Mouse (Mus musculus) forebrain, embryonic 14.5 days (tissue): ENCODE results near the gene Plekhh1. TPM values are rescaled to one million over a fixed set of nuclear protein-coding genes. Genes with fewer than 3 reads are reported as not detected.
A peak's percentile ranks its signal among the peaks of the same experiment; 100 is the strongest.

Experiments used
- ATAC-seq: fragments of 200-750 bp; cut with Nextera tagmentation; 2 replicates; pipeline ENCODE4 v1.8.0; 2017; ENCODE audit warnings: mild to moderate bottlenecking, moderate library complexity
- DNase-seq: peaks from one replicate; pipeline ENCODE4 v3.0.0-alpha.2; 2015; ENCODE audit warnings: low spot score
- H3K27ac ChIP-seq: fragments of 300-500 bp; sonication (generic); 2 replicates; pipeline ENCODE4 v1.5.1; 2014; ENCODE audit warnings: low read depth, mild to moderate bottlenecking, control low read depth, low read length, moderate library complexity
- H3K27me3 ChIP-seq: fragments of 300-500 bp; sonication (generic); replicated peaks from 2 replicates; pipeline ENCODE4 v1.6.1; 2014; ENCODE audit warnings: low read length, control low read depth, mixed read lengths; ENCODE audit not compliant: control insufficient read depth, insufficient read depth
- H3K36me3 ChIP-seq: fragments of 300-500 bp; sonication (generic); 2 replicates; pipeline ENCODE4 v1.6.1; 2014; ENCODE audit warnings: low read length, control low read depth; ENCODE audit not compliant: control insufficient read depth, insufficient read depth
- H3K4me1 ChIP-seq: fragments of 300-500 bp; sonication (generic); 2 replicates; pipeline ENCODE4 v1.6.1; 2014; ENCODE audit warnings: antibody characterized with exemption, low read length, control low read depth; ENCODE audit not compliant: control insufficient read depth, insufficient read depth
- H3K4me2 ChIP-seq: fragments of 300-500 bp; sonication (generic); 2 replicates; pipeline ENCODE4 v1.6.1; 2014; ENCODE audit warnings: mild to moderate bottlenecking, control low read depth, low read length
- H3K4me3 ChIP-seq: fragments of 300-500 bp; sonication (generic); 2 replicates; pipeline ENCODE4 v1.5.1; 2014; ENCODE audit warnings: low read depth, low read length, control low read depth
- H3K9ac ChIP-seq: fragments of 300-500 bp; sonication (generic); 2 replicates; pipeline ENCODE4 v1.6.1; 2014; ENCODE audit warnings: mild to moderate bottlenecking, low read length, control low read depth, moderate library complexity
- H3K9me3 ChIP-seq: fragments of 300-500 bp; sonication (generic); replicated peaks from 2 replicates; pipeline ENCODE4 v1.6.1; 2016; ENCODE audit warnings: low read length, control low read depth, mixed read lengths; ENCODE audit not compliant: control insufficient read depth
- WGBS: fragments of 180-500 bp; shearing (Covaris S2); extraction: QIAGEN DNeasy Blood & Tissue Kit; methylation state at CpG from one replicate; pipeline ENCODE4 v1.1.7; 2014; 5-methylcytosine and 5-hydroxymethylcytosine counted together
- polyA plus RNA-seq: library from polyadenylated mRNA; unstranded; fragments of >200 nt; fragmentation: Nextera tagmentation; extraction: Ambion mirVana; gene quantifications from 2 replicates; pipeline ENCODE4 v1.2.1, GENCODE M21; 2014

The Plekhh1 gene
- 0.95 and 1.3 TPM in 2 replicates for polyA plus RNA-seq

GRCm38 (mm10) chr12:79028911-79029861, at the start of gene Plekhh1:
Plekhh1 (plus strand) TSS chr12:79029163.
- Histone ChIP-seq H3K36me3 (no peaks in the 10 kb centered on the region), H3K27ac (no peak within 1 kb of the TSS), H3K4me2 (peak within 1 kb of the TSS; percentile 90), H3K9me3 (no peaks in the 10 kb centered on the region), H3K27me3 (no peaks in the 10 kb centered on the region), H3K4me1 (no peaks in the 10 kb centered on the region), H3K4me3 (peak within 1 kb of the TSS; percentile 62), H3K9ac (peak within 1 kb of the TSS; percentile 79)
- peak; percentile 67 for DNase-seq
- under 1% methylated on average over 57 of the region's 80 CpGs for WGBS
- ATAC-seq, result peak; percentile 93

GRCm38 (mm10) chr12:78980683-78981091, 48.3 kb upstream of the Plekhh1 start:
- Histone ChIP-seq H3K27me3 (no peaks in the 10 kb centered on the region), H3K4me1 (peaks cover 5% of the 10 kb centered on the region; the same call in 1 of the 2 replicates), H3K27ac (no peak overlapping the region), H3K9me3 (no peaks in the 10 kb centered on the region), H3K36me3 (no peaks in the 10 kb centered on the region), H3K9ac (no peak overlapping the region), H3K4me2 (no peak overlapping the region), H3K4me3 (no peak overlapping the region)
- WGBS, result 87% methylated on average over 5 of the region's 5 CpGs
- ATAC-seq (no peak), DNase-seq (no peak)

DNA sequence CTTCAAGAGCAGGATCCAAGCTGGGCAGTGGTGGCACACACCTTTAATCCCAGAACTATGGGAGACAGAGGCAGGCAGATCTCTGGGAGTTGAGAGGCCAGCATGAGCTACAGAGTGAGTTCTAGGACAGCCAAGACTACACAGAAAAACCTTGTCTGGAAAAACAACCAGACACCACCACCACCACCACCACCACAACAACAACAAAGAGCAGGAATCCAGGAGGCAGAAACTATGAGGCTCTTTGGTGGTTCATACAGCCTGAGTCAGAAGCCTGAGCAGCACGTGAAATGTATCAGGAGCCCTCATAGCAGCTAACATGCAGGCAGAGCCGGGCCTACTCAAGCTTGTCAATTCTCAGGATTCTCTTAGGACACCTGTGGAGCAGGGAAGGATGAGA, 47.8 kb upstream of the Plekhh1 start:
- Histone ChIP-seq H3K4me2 (no peak overlapping the region), H3K27me3 (no peaks in the 10 kb centered on the region), H3K9me3 (no peaks in the 10 kb centered on the region), H3K9ac (no peak overlapping the region), H3K4me3 (no peak overlapping the region), H3K27ac (no peak overlapping the region), H3K36me3 (no peaks in the 10 kb centered on the region), H3K4me1 (peaks cover 5% of the 10 kb centered on the region; the same call in 1 of the 2 replicates)
- ATAC-seq, result no peak
- no peak for DNase-seq
- WGBS, result 82% methylated on average over 2 of the region's 2 CpGs

DNA sequence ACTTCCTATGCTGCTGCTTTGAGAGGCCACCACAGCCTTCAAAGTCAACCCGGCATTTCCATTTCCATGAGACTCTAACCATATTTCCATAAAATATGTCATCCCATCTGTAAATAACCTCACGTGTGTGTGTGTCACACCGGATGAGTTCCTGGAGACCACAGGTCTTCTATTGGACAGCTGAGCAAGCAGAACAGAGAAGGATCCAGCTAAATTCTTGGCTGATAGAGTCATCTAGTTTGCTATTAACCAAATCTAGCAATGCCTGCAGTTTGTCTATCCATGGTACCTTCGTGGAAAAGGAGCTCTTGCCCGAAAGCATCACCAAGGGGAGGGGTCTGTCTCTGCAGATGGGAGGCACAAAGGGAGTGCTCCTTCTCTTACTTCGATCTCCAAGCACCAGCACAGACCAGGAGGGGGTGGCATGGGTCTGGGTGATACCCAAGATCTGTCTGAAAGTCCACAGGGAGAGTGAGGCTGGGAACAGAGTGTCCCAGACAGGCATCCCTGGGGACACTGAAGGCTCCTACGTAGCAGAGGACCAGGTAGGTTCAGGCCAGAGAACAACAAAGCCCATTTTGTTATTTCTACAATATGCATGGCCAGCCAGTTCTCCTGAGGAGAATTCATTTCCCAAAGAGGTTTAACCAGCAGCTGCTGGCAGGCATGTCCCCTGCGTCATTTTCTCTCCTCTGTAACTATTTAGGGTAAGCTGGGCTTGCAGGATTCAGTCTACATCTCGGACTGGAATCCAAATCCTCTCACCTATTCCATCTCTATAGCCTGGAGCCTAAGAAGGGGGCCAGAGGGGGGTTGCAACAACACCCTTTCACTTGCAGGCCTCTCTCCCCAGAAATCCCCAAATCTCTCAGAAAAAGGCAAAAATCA, 46.8 kb upstream of the Plekhh1 start:
- Histone ChIP-seq H3K9ac (no peak overlapping the region), H3K36me3 (no peaks in the 10 kb centered on the region), H3K27ac (no peak overlapping the region), H3K4me2 (no peak overlapping the region), H3K27me3 (no peaks in the 10 kb centered on the region), H3K9me3 (no peaks in the 10 kb centered on the region), H3K4me1 (peaks cover 5% of the 10 kb centered on the region; the same call in 1 of the 2 replicates), H3K4me3 (no peak overlapping the region)
- DNase-seq (no peak), ATAC-seq (no peak)
- WGBS, result 80% methylated on average over 9 of the region's 9 CpGs

DNA sequence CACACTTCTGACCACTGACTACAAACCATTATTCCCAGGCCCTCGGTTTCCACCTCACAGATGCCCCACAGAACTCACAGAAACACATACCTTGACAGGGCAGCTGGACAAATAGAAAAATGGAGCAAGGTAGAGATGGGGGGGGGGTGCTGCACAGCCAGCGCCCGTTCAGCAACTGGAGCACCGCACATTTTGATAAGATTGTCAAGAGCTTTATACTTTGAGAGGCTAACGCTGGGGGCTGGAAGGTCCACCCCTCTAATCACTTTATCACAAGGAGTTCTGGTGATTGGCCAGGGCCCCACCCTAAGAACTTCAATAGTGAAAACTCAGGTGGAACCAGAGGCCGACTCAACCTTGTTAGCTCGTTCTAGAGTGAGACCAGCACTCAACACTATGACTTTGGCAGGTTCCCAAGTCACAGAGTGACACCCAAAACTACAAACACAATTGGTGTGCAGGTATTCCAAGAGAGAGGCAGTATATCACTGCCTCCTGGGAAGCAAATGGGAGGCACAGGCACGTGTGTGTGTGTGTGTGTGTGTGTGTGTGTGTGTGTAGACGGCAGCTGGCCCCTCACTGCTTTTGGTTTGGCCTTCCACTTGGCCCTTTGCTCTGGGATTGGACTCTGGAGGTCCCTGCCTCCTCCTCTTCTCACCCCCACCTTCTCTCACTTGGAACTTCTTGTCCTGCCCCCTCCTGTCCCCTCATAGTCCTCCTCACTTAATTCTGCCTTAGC, 45.5 kb upstream of the Plekhh1 start:
- Histone ChIP-seq H3K27ac (0 out of 2 replicates have a peak overlapping the region, but pooled peaks have one; percentile 48), H3K4me3 (no peak overlapping the region), H3K36me3 (no peaks in the 10 kb centered on the region), H3K4me1 (peaks cover 11% of the 10 kb centered on the region; the same call in 1 of the 2 replicates), H3K9me3 (no peaks in the 10 kb centered on the region), H3K27me3 (no peaks in the 10 kb centered on the region), H3K4me2 (no peak overlapping the region), H3K9ac (no peak overlapping the region)
- DNase-seq (peak; percentile 22), ATAC-seq (peak; percentile 19)
- WGBS, result 67% methylated on average over 9 of the region's 9 CpGs

GRCm38 (mm10) chr12:78984035-78984432, 44.9 kb upstream of the Plekhh1 start:
- WGBS, result 20% methylated on average over 3 of the region's 3 CpGs
- Histone ChIP-seq H3K9me3 (no peaks in the 10 kb centered on the region), H3K4me2 (no peak overlapping the region), H3K27ac (0 out of 2 replicates have a peak overlapping the region, but pooled peaks have one; percentile 48), H3K27me3 (no peaks in the 10 kb centered on the region; the same call in 1 of the 2 replicates), H3K36me3 (no peaks in the 10 kb centered on the region), H3K4me3 (no peak overlapping the region), H3K9ac (no peak overlapping the region), H3K4me1 (peaks cover 11% of the 10 kb centered on the region; the same call in 1 of the 2 replicates)
- DNase-seq (peak; percentile 83), ATAC-seq (peak; percentile 76)

DNA sequence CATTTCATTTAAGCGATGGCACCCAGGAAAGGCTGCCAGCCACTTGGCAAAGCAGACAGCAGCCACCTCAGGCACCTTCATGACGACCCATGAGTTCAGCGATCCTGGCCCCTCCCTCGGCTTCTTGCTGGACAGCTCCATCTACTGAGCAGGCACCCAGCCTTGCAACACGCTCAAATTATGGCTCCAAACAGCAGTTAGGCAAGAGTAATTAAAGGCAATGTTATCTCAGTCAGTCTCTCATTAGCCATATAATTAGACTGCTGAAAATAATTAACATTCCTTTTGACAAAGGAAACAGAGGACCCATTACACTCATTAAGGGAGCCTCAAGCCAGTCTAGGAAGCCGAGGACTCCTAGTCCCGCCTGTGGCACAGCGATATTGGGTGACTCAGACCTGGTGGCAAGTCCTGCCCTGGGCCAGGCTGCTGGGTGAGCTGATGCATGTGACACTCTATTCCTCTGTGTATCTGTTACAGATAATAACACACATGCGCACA, 41.3 kb upstream of the Plekhh1 start:
- H3K4me3 ChIP-seq, result no peak overlapping the region
- H3K36me3 ChIP-seq, result no peaks in the 10 kb centered on the region
- H3K9ac ChIP-seq, result no peak overlapping the region
- DNase-seq, result peak; percentile 90
- H3K27me3 ChIP-seq, result no peaks in the 10 kb centered on the region; the same call in 1 of the 2 replicates
- H3K27ac ChIP-seq, result 0 out of 2 replicates have a peak overlapping the region, but pooled peaks have one; percentile 6
- ATAC-seq, result peak; percentile 87
- no peaks in the 10 kb centered on the region for H3K9me3 ChIP-seq
- no peak overlapping the region for H3K4me2 ChIP-seq
- peaks cover 11% of the 10 kb centered on the region; the same call in 1 of the 2 replicates for H3K4me1 ChIP-seq
- WGBS, result 17% methylated on average over 9 of the region's 9 CpGs

- ATAC-seq (no peak), DNase-seq (no peak)
- Histone ChIP-seq H3K36me3 (no peaks in the 10 kb centered on the region), H3K4me2 (no peak overlapping the region), H3K27ac (no peak overlapping the region), H3K4me3 (no peak overlapping the region), H3K9ac (no peak overlapping the region), H3K4me1 (no peaks in the 10 kb centered on the region), H3K27me3 (no peaks in the 10 kb centered on the region), H3K9me3 (no peaks in the 10 kb centered on the region)
- WGBS, result 81% methylated on average over 4 of the region's 4 CpGs
Measured at GRCm38 (mm10) chr12:78996271-78996670, 32.7 kb upstream of the Plekhh1 start.
